In the genomic region with DNA sequence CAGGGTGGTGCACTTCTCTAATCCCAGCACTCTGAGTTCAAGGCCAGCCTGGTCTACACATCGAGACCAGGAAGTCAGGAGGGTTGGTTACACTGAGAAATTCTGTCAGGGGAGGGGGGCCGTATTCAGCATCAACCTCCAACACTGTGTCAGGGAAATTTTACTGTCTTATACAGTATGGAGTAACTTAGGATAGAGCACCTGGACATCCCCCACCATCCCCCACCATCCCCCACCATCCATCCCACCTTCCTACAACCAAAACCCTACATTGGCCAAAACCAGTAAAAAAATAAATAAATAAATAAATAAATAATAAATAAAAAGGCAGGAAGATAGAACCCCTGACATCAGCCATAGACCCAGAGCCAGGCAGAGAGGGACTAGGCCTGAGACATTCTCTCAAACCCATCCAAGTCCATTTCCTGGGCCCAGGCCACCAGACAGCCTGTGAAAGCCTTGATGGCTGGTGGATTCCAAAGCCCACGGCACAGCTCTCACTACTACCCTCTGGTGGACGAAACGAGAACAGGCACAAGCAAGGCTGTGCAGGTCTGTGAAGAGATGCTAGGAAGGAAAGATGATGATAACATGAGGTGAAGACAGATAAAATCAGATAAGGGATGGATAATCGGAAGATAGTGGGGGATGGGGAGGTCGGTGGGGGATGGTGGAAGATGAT, we compare ENCODE assay signal across 9 mouse cellular contexts. TPM values are rescaled to one million over a fixed set of nuclear protein-coding genes. Genes with fewer than 3 reads are reported as not detected.
DNase-seq lines count a peak whose midpoint lies in the region; ATAC-seq lines count a peak whose summit lies in the region.
"Had no signal": no experiment of that assay in that cellular context is flagged by ENCODE, and none has a peak within 500 bp of the region (broad histone marks: within the 10 kb centered on the region; RNA-seq: fewer than 3 reads in every experiment).

No protein-coding gene starts in this region.

- H3K27ac ChIP-seq in forebrain, embryonic 10.5 days, result no peak overlapping the region
- H3K27ac ChIP-seq in hindbrain, embryonic 11.5 days (ENCODE audit: low read depth, low read length), result no peak overlapping the region

- no peak overlapping the region for H3K4me3 ChIP-seq in forebrain, embryonic 10.5 days
- no peak overlapping the region for H3K4me3 ChIP-seq in hindbrain, embryonic 11.5 days (ENCODE audit: low read depth, low read length)

- ATAC-seq in hindbrain, embryonic 11.5 days (ENCODE audit: low FRiP score), result peak; percentile 64

- no peaks in the 10 kb centered on the region for H3K4me1 ChIP-seq in forebrain, embryonic 10.5 days
- H3K4me1 ChIP-seq in hindbrain, embryonic 11.5 days (replicated peaks; ENCODE audit: control insufficient read depth, insufficient read depth, low read length), result no peaks in the 10 kb centered on the region; the same call in 1 of the 2 replicates

- no peak overlapping the region for H3K4me2 ChIP-seq in hindbrain, embryonic 11.5 days (replicated peaks; ENCODE audit: low read depth, low read length)

- H3K36me3 ChIP-seq in forebrain, embryonic 10.5 days (replicated peaks), result no peaks in the 10 kb centered on the region
- H3K36me3 ChIP-seq in hindbrain, embryonic 11.5 days (ENCODE audit: control insufficient read depth, insufficient read depth, low read length), result no peaks in the 10 kb centered on the region

- DNase-seq in Muller cell, postnatal 12 days (ENCODE audit: inconsistent ontology term), result peak; percentile 47
- peak; percentile 34 for DNase-seq in c-Kit-negative CD71-positive TER-119-positive erythroid progenitor cells, embryonic 14.5 days (ENCODE audit: low read depth, low spot score)
- DNase-seq in forebrain, embryonic 10.5 days (ENCODE audit: extremely low spot score, low spot score), result peak; percentile 76
- DNase-seq in hindbrain, embryonic 11.5 days (ENCODE audit: low spot score), result peak; percentile 88
- DNase-seq in layer of hippocampus, adult 18-20 months (ENCODE audit: low spot score in 2 of 2), result peak; percentile 71 to 89
- peak; percentile 79 for DNase-seq in lung, postnatal 14 days
- peak; percentile 68 for DNase-seq in right cerebral cortex, adult 18-20 months
- no peak for DNase-seq in yolk sac, embryonic 10.5 days (ENCODE audit: low spot score)

- no peak overlapping the region for H3K9ac ChIP-seq in hindbrain, embryonic 11.5 days (ENCODE audit: low read depth, low read length)

- peaks cover 7% of the 10 kb centered on the region; the same call in 1 of the 2 replicates for H3K27me3 ChIP-seq in forebrain, embryonic 10.5 days (ENCODE audit: poor library complexity, severe bottlenecking)
- H3K27me3 ChIP-seq in hindbrain, embryonic 11.5 days (ENCODE audit: control insufficient read depth, insufficient read depth, low read length), result no peaks in the 10 kb centered on the region

- H3K9me3 ChIP-seq in forebrain, embryonic 10.5 days, result no peaks in the 10 kb centered on the region
- no peaks in the 10 kb centered on the region for H3K9me3 ChIP-seq in hindbrain, embryonic 11.5 days (ENCODE audit: control insufficient read depth, low read length)

- WGBS in forebrain, embryonic 10.5 days, result 31% methylated on average over 7 of the region's 7 CpGs
- 31% methylated on average over 7 of the region's 7 CpGs for WGBS in hindbrain, embryonic 11.5 days

RNA-seq across cellular contexts. Expression of gene Odf3l2, which starts 3.7 kb away (rescaled TPM):
- not detected in 2 replicates for polyA plus RNA-seq in forebrain, embryonic 10.5 days (2016; fragmentation: Nextera tagmentation; extraction: Ambion mirVana)
- not detected in 2 replicates for polyA plus RNA-seq in hindbrain, embryonic 11.5 days (2014; fragmentation: Nextera tagmentation; extraction: Ambion mirVana)
- total RNA-seq in layer of hippocampus, adult 18-20 months (2021), result under 1 TPM in 1 of 2 experiments, not detected in 1; 0.59 TPM
- polyA plus RNA-seq: liver, embryonic 16.5 days had no signal

RNA-seq across cellular contexts. Expression of gene Shc2, which starts 11.5 kb away (rescaled TPM):
- polyA plus RNA-seq in forebrain, embryonic 10.5 days (2016; fragmentation: Nextera tagmentation; extraction: Ambion mirVana), result 9.5 and 12.4 TPM in 2 replicates
- 11.7 and 12.4 TPM in 2 replicates for polyA plus RNA-seq in hindbrain, embryonic 11.5 days (2014; fragmentation: Nextera tagmentation; extraction: Ambion mirVana)
- total RNA-seq in layer of hippocampus, adult 18-20 months (2021), result 10 to 100 TPM; 41.5 to 43.4 TPM

RNA-seq across cellular contexts. Expression of gene Madcam1, which starts 15.1 kb away (rescaled TPM):
- polyA plus RNA-seq in forebrain, embryonic 10.5 days (2016; fragmentation: Nextera tagmentation; extraction: Ambion mirVana), result 0.90 and 1.5 TPM in 2 replicates
- polyA plus RNA-seq in hindbrain, embryonic 11.5 days (2014; fragmentation: Nextera tagmentation; extraction: Ambion mirVana), result 1.1 and 1.6 TPM in 2 replicates
- not detected for total RNA-seq in layer of hippocampus, adult 18-20 months (2021)

RNA-seq across cellular contexts. Expression of gene Tpgs1, which starts 20.0 kb away (rescaled TPM):
- 59.7 and 63.8 TPM in 2 replicates for polyA plus RNA-seq in forebrain, embryonic 10.5 days (2016; fragmentation: Nextera tagmentation; extraction: Ambion mirVana)
- 69.6 and 70.8 TPM in 2 replicates for polyA plus RNA-seq in hindbrain, embryonic 11.5 days (2014; fragmentation: Nextera tagmentation; extraction: Ambion mirVana)
- total RNA-seq in layer of hippocampus, adult 18-20 months (2021), result 10 to 100 TPM; 64.4 to 68.5 TPM

RNA-seq across cellular contexts. Expression of gene Cdc34, which starts 32.8 kb away (rescaled TPM):
- polyA plus RNA-seq in forebrain, embryonic 10.5 days (2016; fragmentation: Nextera tagmentation; extraction: Ambion mirVana), result 253 and 264 TPM in 2 replicates
- 153 and 159 TPM in 2 replicates for polyA plus RNA-seq in hindbrain, embryonic 11.5 days (2014; fragmentation: Nextera tagmentation; extraction: Ambion mirVana)
- total RNA-seq in layer of hippocampus, adult 18-20 months (2021), result 10 to 100 TPM; 65.4 to 74.2 TPM
